Mouse (Mus musculus): ENCODE results near the gene Dpp6. TPM values are rescaled to one million over a fixed set of nuclear protein-coding genes. Genes with fewer than 3 reads are reported as not detected.

Dpp6 gene
- total and polyA plus RNA-seq, 3 experiments: not detected

DNA sequence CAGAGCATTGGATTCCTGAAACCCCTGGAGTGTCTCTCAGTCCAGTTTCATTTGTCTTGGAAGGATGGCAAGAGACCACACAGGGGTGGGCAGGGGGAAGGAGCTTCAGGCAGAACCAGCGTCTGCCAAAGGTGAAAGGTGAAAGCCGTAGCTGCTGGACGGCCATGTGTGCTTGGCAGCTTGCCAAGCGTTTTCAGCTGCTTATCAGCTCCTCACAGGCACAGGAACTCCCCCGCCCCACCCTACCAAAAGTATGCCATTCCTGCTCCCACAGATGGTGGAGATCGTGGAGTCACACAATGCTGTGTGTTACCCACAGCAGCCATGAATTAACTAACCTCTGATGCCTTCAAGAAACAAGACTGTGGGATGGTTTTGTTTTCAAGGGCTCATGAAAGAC is 891.2 kb downstream of the Dpp6 start:
- peak; percentile 91 for TF ChIP-seq TCF12 (IDR thresholded peaks at IDR 0.05; ENCODE audit: low read depth, low read length)
- TF ChIP-seq GATA1 (IDR thresholded peaks at IDR 0.05; ENCODE audit: low read depth, low read length): peak; percentile 77
- peak; percentile 75 for TF ChIP-seq ETS1 (IDR thresholded peaks at IDR 0.05; ENCODE audit: low read depth, low read length)
- no peak for TF ChIP-seq ELF1 (IDR thresholded peaks at IDR 0.05; ENCODE audit: low read depth, low read length)
- no peak for TF ChIP-seq SMC3 (IDR thresholded peaks at IDR 0.05; ENCODE audit: low read depth, low read length)
- TF ChIP-seq BHLHE40 (IDR thresholded peaks at IDR 0.05; ENCODE audit: borderline replicate concordance, low read depth, low read length): 0 out of 2 replicates have a peak, but pooled peaks have one; percentile 21
- TF ChIP-seq EP300 (IDR thresholded peaks at IDR 0.05; ENCODE audit: low read depth in 1 of 2, low read length in 2 of 2): peak; percentile 79 to 80
- peak; percentile 89 for TF ChIP-seq TAL1 (IDR thresholded peaks at IDR 0.05; ENCODE audit: low read length)
- peak overlapping the region in 1 of 2 experiments; percentile 12; a peak in 1 of 4 replicates for H3K4me3 ChIP-seq (ENCODE audit: control insufficient read depth in 1 of 2, insufficient read depth in 1 of 2, low read depth in 2 of 2, low read length in 2 of 2)

GRCm38 (mm10) chr5:27711461-27712192 is 894.6 kb downstream of the Dpp6 start:
- TF ChIP-seq BHLHE40 (IDR thresholded peaks at IDR 0.05; ENCODE audit: borderline replicate concordance, low read depth, low read length) (no peak), MEF2A (IDR thresholded peaks at IDR 0.05; ENCODE audit: extremely low read depth, insufficient replicate concordance, low read depth, low read length, poor library complexity, severe bottlenecking) (no peak), RAD21 (IDR thresholded peaks at IDR 0.05; ENCODE audit: low read depth, low read length) (no peak), ETS1 (IDR thresholded peaks at IDR 0.05; ENCODE audit: low read depth, low read length) (no peak), POLR2A (IDR thresholded peaks at IDR 0.05; ENCODE audit: control insufficient read depth in 1 of 2, insufficient read depth in 1 of 2, low read depth in 1 of 2, low read length in 2 of 2, poor library complexity in 1 of 2) (no peak), CHD2 (IDR thresholded peaks at IDR 0.05; ENCODE audit: low read length) (no peak), GATA1 (IDR thresholded peaks at IDR 0.05; ENCODE audit: low read depth, low read length) (no peak), ELF1 (IDR thresholded peaks at IDR 0.05; ENCODE audit: low read depth, low read length) (no peak), MYC (IDR thresholded peaks at IDR 0.05; ENCODE audit: low read depth, low read length) (no peak), ZNF384 (IDR thresholded peaks at IDR 0.05; ENCODE audit: low read depth, low read length) (no peak), TAL1 (IDR thresholded peaks at IDR 0.05; ENCODE audit: low read length) (no peak), MAZ (IDR thresholded peaks at IDR 0.05; ENCODE audit: low read depth, low read length) (no peak)
- no peaks in the 10 kb centered on the region for H3K79me2 ChIP-seq (ENCODE audit: control insufficient read depth, insufficient read depth, low read length, poor library complexity)
- no peak overlapping the region for H3K27ac ChIP-seq (ENCODE audit: control insufficient read depth, low read depth, low read length)
- H3K9me3 ChIP-seq (replicated peaks; ENCODE audit: insufficient read depth, low read length): no peaks in the 10 kb centered on the region
- no peak overlapping the region for H3K4me3 ChIP-seq (ENCODE audit: control insufficient read depth in 1 of 2, insufficient read depth in 1 of 2, low read depth in 2 of 2, low read length in 2 of 2)
- peaks cover 6 to 34% of the 10 kb centered on the region in 2 experiments for H3K4me1 ChIP-seq (ENCODE audit: control insufficient read depth in 1 of 2, insufficient read depth in 2 of 2, low read length in 2 of 2)
- H3K36me3 ChIP-seq (ENCODE audit: control insufficient read depth in 1 of 2, insufficient read depth in 2 of 2, low read length in 2 of 2): peaks cover 0 to 27% of the 10 kb centered on the region in 2 experiments; a peak in 2 of 4 replicates
- H3K9ac ChIP-seq (ENCODE audit: control insufficient read depth, low read depth, low read length, poor library complexity, severe bottlenecking): no peak overlapping the region
- DNase-seq (ENCODE audit: low read depth, low spot score): no peak
- H3K27me3 ChIP-seq (ENCODE audit: control insufficient read depth in 1 of 2, insufficient read depth in 2 of 2, low read length in 2 of 2): no peaks in the 10 kb centered on the region

More for the DNA sequence above, 891.2 kb downstream of the Dpp6 start:
- Histone ChIP-seq H3K27ac (ENCODE audit: control insufficient read depth, low read depth, low read length) (peak overlapping the region; percentile 19), H3K27me3 (ENCODE audit: control insufficient read depth in 1 of 2, insufficient read depth in 2 of 2, low read length in 2 of 2) (no peaks in the 10 kb centered on the region), H3K79me2 (ENCODE audit: control insufficient read depth, insufficient read depth, low read length, poor library complexity) (no peaks in the 10 kb centered on the region), H3K9ac (ENCODE audit: control insufficient read depth, low read depth, low read length, poor library complexity, severe bottlenecking) (no peak overlapping the region), H3K9me3 (replicated peaks; ENCODE audit: insufficient read depth, low read length) (no peaks in the 10 kb centered on the region), H3K4me1 (ENCODE audit: control insufficient read depth in 1 of 2, insufficient read depth in 2 of 2, low read length in 2 of 2) (peaks cover 6 to 40% of the 10 kb centered on the region in 2 experiments), H3K36me3 (ENCODE audit: control insufficient read depth in 1 of 2, insufficient read depth in 2 of 2, low read length in 2 of 2) (peaks cover 0 to 27% of the 10 kb centered on the region in 2 experiments; a peak in 2 of 4 replicates)
- peak; percentile 68 for DNase-seq (ENCODE audit: low read depth, low spot score)

All from MEL (cell line).